Mouse (Mus musculus) heart, postnatal 36 days (tissue): ENCODE measurements at regions not wholly inside any gene's neighbourhood (a gene's known extent, or its start where the extent isn't known, plus 50 kb on each side); places are given as distances from the start of the nearest gene placed in this dataset.
A peak's percentile ranks its signal among the peaks of the same experiment; 100 is the strongest.

ENCODE experiments used
- DNase-seq, 2 experiments: peaks; one replicate each; pipeline ENCODE4 v3.0.0; 2021 to 2022
- intact Hi-C: fragments of 180-260 bp; cut with DNase I; formaldehyde crosslinking; loops from one replicate; pipeline ENCODE4 v1.15.1; 2025

DNA sequence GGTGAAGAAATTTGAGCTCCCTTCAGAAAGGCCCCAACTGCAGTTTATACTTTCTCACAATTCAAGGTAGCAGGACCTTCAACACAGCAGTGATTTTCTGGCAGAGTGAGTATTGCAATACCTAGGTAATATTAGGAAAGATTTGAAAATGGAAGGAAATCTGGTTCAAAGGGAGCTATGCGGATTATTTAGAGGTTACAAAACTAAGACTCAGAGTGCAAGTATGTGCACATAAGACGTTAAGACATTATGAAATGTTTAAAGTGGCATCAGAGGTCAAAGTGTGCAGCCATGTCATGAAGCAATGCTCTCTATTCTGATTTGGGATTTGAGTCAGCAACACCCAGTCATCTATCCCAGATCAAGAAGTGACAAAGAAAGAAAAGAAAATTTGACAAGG is 164.6 kb downstream of the Ptn start:
- no peak for DNase-seq
- intact Hi-C loops, result no loop called here

GRCm38 (mm10) chr6:36644880-36645279 is 165.1 kb downstream of the Ptn start:
- intact Hi-C loops, result no loop called here

GRCm38 (mm10) chr6:36637031-36637430 is 173.0 kb downstream of the Ptn start:
- no peak for DNase-seq
- intact Hi-C loops, result no loop called here

More at GRCm38 (mm10) chr6:36644880-36645279, 165.1 kb downstream of the Ptn start:
- no peak for DNase-seq

DNA sequence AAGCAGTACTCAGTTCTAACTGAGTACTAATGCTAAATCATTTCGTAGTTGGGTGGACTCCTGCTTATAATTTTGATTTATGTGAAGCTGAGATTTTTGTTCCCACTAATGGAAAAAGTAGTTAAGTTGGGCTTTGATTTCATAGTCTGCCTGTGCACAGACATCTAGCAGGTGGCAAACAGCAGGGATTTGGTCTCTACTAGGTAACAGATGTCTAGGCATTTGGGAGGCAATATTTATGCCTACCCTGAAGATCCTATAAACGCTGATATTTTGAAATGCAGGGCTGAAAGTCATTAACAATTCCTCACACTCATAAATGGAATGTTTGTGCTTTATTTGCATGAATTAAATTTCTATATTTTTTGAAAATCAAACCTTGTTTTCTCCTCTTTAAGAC is 182.4 kb downstream of the Ptn start:
- intact Hi-C loops, result no loop called here
- DNase-seq, result no peak

GRCm38 (mm10) chr6:36608281-36608970 is 201.6 kb downstream of the Ptn start:
- intact Hi-C loops, result loop anchor here (5.0 kb wide), 1 partner anchor 221 kb away; the partner anchor contains the start of gene Chrm2
- DNase-seq, result no peak

- intact Hi-C loops, result loop anchor here (5.0 kb wide), 1 partner anchor 218 kb away; the partner anchor contains the start of gene Chrm2
- no peak for DNase-seq
Measured at GRCm38 (mm10) chr6:36605578-36606205, 204.3 kb downstream of the Ptn start.

DNA sequence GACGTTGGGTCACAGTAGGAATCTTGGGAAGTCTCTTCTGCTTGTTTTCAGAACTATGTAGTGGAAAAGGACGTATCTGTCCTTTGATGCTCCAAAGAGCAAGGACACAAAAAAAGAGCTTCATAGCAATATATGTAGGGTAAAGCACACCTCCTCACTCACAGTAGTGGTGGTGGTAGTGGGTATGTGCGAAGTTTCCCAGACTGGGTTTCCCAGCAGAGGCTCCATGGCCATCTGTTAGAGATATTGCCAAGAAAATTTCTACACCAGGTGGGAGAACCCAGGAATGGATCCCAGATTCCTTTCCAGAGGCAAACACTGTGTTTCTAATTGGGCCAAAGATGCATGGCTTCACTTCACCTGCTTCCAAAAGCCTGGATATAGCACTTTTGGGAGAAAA is 205.2 kb downstream of the Ptn start:
- DNase-seq, result no peak
- intact Hi-C loops, result loop anchor here (5.0 kb wide), 1 partner anchor 218 kb away; the partner anchor contains the start of gene Chrm2

DNA sequence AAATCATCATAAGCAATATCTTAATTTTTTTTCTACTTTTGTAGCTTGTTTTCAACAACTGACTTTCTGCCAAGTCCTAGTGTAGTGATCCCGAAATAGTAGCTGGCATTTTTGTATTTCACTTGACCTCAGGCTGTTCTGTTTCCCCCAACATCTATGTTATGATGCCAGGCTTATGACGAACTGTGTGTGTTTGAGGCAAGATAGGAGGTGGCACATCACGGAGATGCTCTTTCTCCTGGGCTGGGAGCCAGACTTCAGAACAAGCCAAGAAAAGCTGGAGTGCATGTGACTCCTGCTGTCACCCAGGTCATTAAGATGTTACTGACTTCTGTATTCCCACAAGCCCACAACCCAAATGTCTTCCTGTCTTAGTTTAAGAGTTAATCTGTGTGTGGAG is 208.7 kb downstream of the Chrm2 start:
- intact Hi-C loops, result loop anchor here (5.0 kb wide), 2 partner anchors 139 to 189 kb away; no protein-coding TSS in a partner anchor

GRCm38 (mm10) chr6:36590881-36591630 is 203.2 kb downstream of the Chrm2 start:
- intact Hi-C loops, result no loop called here

More for the DNA sequence above, 208.7 kb downstream of the Chrm2 start:
- peak; percentile 20 to 48 for DNase-seq

DNA sequence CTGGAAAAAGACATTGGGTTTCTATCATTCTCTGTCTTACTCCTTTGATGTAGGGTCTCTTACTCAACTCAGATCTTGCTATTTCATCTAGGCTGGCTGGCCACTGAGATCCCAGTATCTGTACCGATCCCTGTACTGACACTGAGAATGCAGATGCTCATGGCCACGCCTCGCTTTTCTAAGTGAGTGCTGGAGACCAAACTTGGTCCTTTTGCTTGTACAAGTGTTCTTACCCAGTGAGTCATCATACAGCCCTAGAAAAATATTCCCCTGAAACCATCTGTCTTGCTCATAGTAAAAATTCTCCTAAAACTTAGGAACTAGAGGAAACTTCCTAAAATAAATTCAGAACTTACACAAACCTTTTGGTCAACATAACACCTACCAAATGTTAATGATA is 193.2 kb downstream of the Chrm2 start:
- DNase-seq, result no peak
- intact Hi-C loops, result no loop called here

More at GRCm38 (mm10) chr6:36590881-36591630, 203.2 kb downstream of the Chrm2 start:
- DNase-seq, result no peak
